Mouse (Mus musculus): ENCODE measurements around the gene Zdhhc17.

DNA sequence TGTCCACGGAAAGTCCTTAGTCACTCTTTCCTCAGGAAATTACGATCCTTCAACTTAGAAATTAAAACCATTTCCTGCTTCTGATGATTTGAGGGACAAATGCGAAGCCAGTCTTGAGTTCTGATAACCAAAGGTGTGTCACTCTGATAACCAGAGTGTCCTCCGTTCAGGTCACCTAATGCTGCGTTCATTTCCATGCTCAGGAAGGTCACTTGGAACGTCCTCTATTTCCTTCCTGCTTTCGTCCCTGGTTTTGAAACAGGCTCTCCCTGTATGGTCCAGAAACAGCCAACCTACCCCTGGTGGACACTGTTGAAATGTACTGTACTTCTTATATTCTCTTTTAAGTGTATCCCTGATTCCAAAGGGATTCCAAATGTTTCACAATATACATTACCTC, 74.3 kb downstream of the Zdhhc17 start:
- TF ChIP-seq POLR2A (IDR thresholded peaks at IDR 0.05; ENCODE audit: extremely low read depth, insufficient read depth, low read length) = no peak
- TF ChIP-seq CTCF (IDR thresholded peaks at IDR 0.05; ENCODE audit: extremely low read depth, insufficient read depth, low read length) = no peak
